Mouse (Mus musculus) hindbrain, embryonic 12.5 days (tissue): ENCODE measurements around the gene Arhgap10. TPM values are rescaled to one million over a fixed set of nuclear protein-coding genes. Genes with fewer than 3 reads are reported as not detected.
A peak's percentile ranks its signal among the peaks of the same experiment; 100 is the strongest.

Experiments used
- ATAC-seq: fragments of 200-750 bp; cut with Nextera tagmentation; 2 replicates; pipeline ENCODE4 v1.8.0; 2017; ENCODE audit warnings: moderate TSS enrichment; ENCODE audit not compliant: low FRiP score
- H3K27ac ChIP-seq: fragments of 300-500 bp; sonication (generic); 2 replicates; pipeline ENCODE4 v1.5.1; 2016; ENCODE audit warnings: mild to moderate bottlenecking
- H3K27me3 ChIP-seq: fragments of 300-500 bp; sonication (generic); 2 replicates; pipeline ENCODE4 v1.6.1; 2016; ENCODE audit warnings: mild to moderate bottlenecking
- H3K36me3 ChIP-seq: fragments of 300-500 bp; sonication (generic); 2 replicates; pipeline ENCODE4 v1.6.1; 2016; ENCODE audit warnings: mild to moderate bottlenecking
- H3K4me1 ChIP-seq: fragments of 300-500 bp; sonication (generic); 2 replicates; pipeline ENCODE4 v1.6.1; 2016
- H3K4me2 ChIP-seq: fragments of 300-500 bp; sonication (generic); replicated peaks from 2 replicates; pipeline ENCODE4 v1.6.1; 2016; ENCODE audit warnings: mild to moderate bottlenecking
- H3K4me3 ChIP-seq: fragments of 300-500 bp; sonication (generic); 2 replicates; pipeline ENCODE4 v1.5.1; 2016; ENCODE audit warnings: mild to moderate bottlenecking
- H3K9ac ChIP-seq: fragments of 300-500 bp; sonication (generic); 2 replicates; pipeline ENCODE4 v1.6.1; 2016; ENCODE audit warnings: mild to moderate bottlenecking, moderate library complexity
- H3K9me3 ChIP-seq: fragments of 300-500 bp; sonication (generic); replicated peaks from 2 replicates; pipeline ENCODE4 v1.6.1; 2016; ENCODE audit warnings: mild to moderate bottlenecking
- WGBS: fragments of 180-500 bp; shearing (Covaris S2); methylation state at CpG from one replicate; pipeline ENCODE4 v1.1.7; 2016; 5-methylcytosine and 5-hydroxymethylcytosine counted together
- polyA plus RNA-seq: library from polyadenylated mRNA; unstranded; fragments of >200 nt; fragmentation: Nextera tagmentation; extraction: Ambion mirVana; gene quantifications from 2 replicates; pipeline ENCODE4 v1.2.1, GENCODE M21; 2016

The Arhgap10 gene
- 14.5 and 16.5 TPM in 2 replicates for polyA plus RNA-seq

DNA sequence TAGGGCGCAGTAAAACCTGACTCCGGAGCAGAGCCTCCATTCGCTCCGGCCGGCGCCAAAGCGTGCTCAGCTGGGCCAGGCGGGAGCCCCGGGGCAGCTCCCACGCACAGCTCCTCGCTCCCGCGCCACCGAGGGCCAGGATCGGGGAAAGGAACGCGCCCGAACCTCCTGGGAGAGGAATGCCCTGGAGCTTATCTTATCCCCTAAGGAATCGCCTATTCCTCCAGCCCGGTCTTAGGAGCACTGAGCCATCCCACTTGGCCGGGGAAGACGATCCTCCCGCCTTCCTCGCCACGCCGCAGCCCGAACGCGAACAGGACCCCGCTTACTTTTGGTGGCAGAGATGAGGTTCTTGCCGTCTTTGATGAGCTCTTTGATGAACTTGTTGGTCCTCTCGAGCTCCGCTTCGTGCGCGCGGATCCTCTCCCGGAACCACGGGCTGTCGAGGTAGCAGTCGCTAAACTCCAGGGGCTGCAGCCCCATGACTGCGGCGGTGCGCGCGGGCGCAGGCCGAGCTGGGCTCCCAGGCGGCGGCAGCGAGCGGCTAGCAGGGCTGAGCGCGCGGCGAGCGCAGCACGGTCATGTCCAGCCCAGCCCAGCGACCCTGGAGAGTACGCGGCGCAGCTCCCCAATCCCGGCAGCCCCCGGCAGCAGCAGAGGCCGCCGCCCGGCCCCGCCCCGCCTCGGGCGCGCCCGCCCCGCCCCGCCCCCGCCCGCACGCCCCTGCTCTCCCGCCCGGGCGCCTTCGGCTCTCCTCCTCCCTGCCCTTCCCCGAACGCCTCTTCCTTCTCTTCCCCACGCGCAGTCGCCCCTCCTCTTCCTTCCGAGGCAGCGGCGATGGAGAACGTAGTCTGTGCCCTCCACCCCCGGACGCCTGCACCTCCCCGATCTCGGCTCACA is at the start of gene Arhgap10:
Gene Arhgap10, minus strand, starts transcription at position 653 of the 900 bp plus-strand sequence.
- Histone ChIP-seq H3K9ac (peak within 1 kb of the TSS; percentile 72), H3K4me2 (peak within 1 kb of the TSS; percentile 88), H3K4me1 (peaks cover 13% of the 10 kb centered on the region), H3K27ac (peak within 1 kb of the TSS; percentile 30), H3K27me3 (peaks cover 11% of the 10 kb centered on the region), H3K9me3 (no peaks in the 10 kb centered on the region), H3K36me3 (no peaks in the 10 kb centered on the region), H3K4me3 (peak within 1 kb of the TSS; percentile 71)
- WGBS, result under 1% methylated on average over 65 of the region's 95 CpGs
- ATAC-seq, result peak; percentile 93

DNA sequence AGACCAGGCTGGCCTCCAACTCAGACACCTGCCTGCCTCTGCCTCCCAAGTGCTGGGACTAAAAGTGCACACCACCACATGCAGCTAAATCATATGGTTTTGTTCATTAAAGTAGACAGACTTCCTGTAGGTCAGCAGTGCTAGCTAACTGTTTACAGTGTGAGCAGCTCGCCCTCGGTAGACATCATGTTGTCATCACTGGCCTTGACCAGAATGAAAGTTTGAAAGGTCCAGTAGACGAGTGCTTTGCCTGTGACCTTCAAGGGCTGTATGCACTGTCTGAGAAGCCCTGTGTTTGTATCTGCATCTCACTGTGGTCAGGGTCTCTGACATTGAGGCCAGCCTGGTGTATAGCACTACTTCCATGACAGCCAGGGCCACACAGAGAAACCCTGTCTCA is 43.7 kb upstream of the Arhgap10 start:
- no peaks in the 10 kb centered on the region for H3K9me3 ChIP-seq
- H3K4me2 ChIP-seq, result no peak overlapping the region
- no peaks in the 10 kb centered on the region for H3K27me3 ChIP-seq
- no peak overlapping the region for H3K9ac ChIP-seq
- no peak overlapping the region for H3K27ac ChIP-seq
- H3K4me3 ChIP-seq, result no peak overlapping the region
- ATAC-seq, result no peak
- H3K4me1 ChIP-seq, result no peaks in the 10 kb centered on the region
- H3K36me3 ChIP-seq, result peaks cover 69% of the 10 kb centered on the region
- WGBS, result 83% methylated on average over 3 of the region's 3 CpGs

DNA sequence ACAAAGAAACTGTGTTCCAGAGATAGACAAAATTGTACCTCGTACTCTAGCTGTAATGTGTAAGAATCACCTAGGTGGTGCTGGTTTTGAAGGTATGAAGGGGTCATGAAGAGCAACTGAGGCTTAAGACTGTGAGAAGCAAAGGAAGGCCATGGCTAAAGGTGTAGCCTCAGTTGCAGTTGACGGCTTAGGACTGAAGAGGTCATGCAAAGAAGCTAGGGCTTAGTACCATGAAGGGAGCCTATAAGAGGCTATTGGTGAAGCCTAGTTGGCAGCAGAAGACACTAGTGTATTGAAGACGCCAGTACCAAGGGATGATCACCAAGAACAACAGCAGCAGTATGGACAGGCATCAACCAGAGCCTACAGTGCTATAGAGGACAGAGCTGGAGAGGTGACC is 34.7 kb upstream of the Arhgap10 start:
- Histone ChIP-seq H3K4me2 (no peak overlapping the region), H3K27me3 (peaks cover 4% of the 10 kb centered on the region; the same call in 1 of the 2 replicates), H3K4me3 (no peak overlapping the region), H3K9me3 (no peaks in the 10 kb centered on the region), H3K4me1 (peaks cover 12% of the 10 kb centered on the region), H3K27ac (no peak overlapping the region), H3K36me3 (peaks cover 53% of the 10 kb centered on the region), H3K9ac (no peak overlapping the region)
- 96% methylated on average over 3 of the region's 3 CpGs for WGBS
- no peak for ATAC-seq

DNA sequence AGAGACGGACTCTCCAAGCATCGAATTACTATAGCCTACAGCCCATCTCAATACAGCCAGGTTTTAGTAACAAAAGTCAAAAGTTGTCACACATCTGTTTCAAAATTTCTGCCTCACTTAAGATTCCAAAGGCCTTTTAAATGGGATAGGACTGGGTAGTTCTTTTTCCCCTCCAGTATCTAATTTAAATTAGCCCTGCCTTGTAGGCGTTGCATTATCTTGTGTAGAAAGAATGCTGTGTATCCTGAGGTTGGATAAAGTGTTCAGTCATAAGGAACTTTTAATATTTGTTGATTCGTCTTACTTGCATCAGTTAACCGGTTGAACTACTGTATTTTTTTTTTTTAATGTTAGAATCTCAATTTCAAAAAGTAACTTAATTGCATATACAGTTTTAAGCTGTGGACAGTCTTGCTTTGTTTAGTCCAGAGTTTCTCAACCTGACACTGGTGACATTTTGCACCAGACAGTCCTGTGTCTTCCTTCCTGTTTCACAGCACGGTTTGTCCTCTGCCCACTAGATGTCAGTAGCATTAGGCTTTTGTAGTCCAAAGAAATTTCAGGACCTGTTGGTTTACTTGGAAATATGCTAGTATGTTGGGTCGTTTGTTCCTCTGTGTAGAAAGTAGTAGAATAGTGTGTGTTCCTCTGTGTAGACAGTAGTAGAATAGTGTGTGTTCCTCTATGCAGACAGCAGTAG is 32.3 kb upstream of the Arhgap10 start:
- peaks cover 12% of the 10 kb centered on the region for H3K4me1 ChIP-seq
- H3K36me3 ChIP-seq, result peaks cover 31% of the 10 kb centered on the region
- peak overlapping the region; percentile 68 for H3K4me2 ChIP-seq
- WGBS, result 25% methylated on average over 7 of the region's 7 CpGs
- H3K9ac ChIP-seq, result peak overlapping the region; percentile 90
- H3K27ac ChIP-seq, result 0 out of 2 replicates have a peak overlapping the region, but pooled peaks have one; percentile 92
- H3K27me3 ChIP-seq, result peaks cover 4% of the 10 kb centered on the region; the same call in 1 of the 2 replicates
- ATAC-seq, result 0 out of 2 replicates have a peak, but pooled peaks have one; percentile 12
- no peaks in the 10 kb centered on the region for H3K9me3 ChIP-seq
- peak overlapping the region; percentile 84 for H3K4me3 ChIP-seq

- H3K4me2 ChIP-seq, result peak within 1 kb of the TSS; percentile 68
- peaks cover 12% of the 10 kb centered on the region for H3K4me1 ChIP-seq
- peak; percentile 97 for ATAC-seq
- H3K9ac ChIP-seq, result peak within 1 kb of the TSS; percentile 90
- 4% methylated on average over 42 of the region's 42 CpGs for WGBS
- H3K27ac ChIP-seq, result peak within 1 kb of the TSS; percentile 92
- peak within 1 kb of the TSS; percentile 84 for H3K4me3 ChIP-seq
- H3K36me3 ChIP-seq, result peaks cover 27% of the 10 kb centered on the region
- H3K27me3 ChIP-seq, result peaks cover 4% of the 10 kb centered on the region; the same call in 1 of the 2 replicates
- no peaks in the 10 kb centered on the region for H3K9me3 ChIP-seq
These were observed 31.5 kb upstream of the Arhgap10 start, which contains the start of gene Prmt9 for GRCm38 (mm10) chr8:77549121-77549706. Prmt9 (plus strand) TSS chr8:77549397.

DNA sequence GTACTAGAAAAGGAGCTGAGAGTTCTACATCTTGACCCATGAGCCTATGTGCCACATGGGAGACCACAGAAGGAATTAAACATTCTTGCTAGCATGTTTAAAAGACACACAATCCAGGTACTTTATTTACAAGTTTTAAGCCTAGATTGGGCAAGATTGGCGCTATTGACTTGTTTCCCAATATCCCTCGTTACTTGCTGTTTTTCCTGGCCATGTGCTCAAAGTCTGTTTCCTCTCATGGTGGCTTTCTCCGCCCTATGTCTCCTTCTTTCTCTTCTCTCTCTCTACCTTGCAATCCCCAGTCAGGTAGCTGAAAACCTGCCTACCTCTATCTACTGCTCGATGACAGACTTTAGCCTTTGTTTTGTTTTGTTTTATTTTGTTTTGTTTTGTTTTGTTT is 27.9 kb upstream of the Arhgap10 start:
- H3K36me3 ChIP-seq, result no peaks in the 10 kb centered on the region
- H3K4me1 ChIP-seq, result peaks cover 6% of the 10 kb centered on the region; the same call in 1 of the 2 replicates
- H3K27ac ChIP-seq, result no peak overlapping the region
- H3K27me3 ChIP-seq, result peaks cover 4% of the 10 kb centered on the region; the same call in 1 of the 2 replicates
- no peak for ATAC-seq
- no peaks in the 10 kb centered on the region for H3K9me3 ChIP-seq
- WGBS, result 89% methylated on average over 4 of the region's 4 CpGs
- no peak overlapping the region for H3K4me2 ChIP-seq
- no peak overlapping the region for H3K4me3 ChIP-seq
- H3K9ac ChIP-seq, result no peak overlapping the region

DNA sequence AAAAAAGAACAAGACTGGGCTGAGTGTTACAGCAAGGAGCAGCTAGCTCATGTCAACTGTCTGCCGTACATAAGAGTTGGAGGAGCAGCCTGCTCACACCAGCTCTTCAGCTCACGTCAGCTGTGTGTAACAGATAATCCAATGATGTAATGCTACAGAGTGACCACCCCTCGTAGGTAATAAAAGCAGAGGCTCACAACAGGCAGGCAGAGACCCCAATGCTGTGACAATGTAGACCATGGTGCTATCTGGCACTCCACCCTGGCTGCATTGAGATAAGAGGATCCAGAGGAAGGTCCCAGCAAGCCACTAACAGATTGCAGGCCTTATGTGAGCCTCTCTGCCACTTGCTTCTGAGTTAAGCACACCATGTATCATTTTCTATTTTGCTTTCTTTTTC is 26.7 kb upstream of the Arhgap10 start:
- no peaks in the 10 kb centered on the region for H3K4me1 ChIP-seq
- no peaks in the 10 kb centered on the region for H3K9me3 ChIP-seq
- WGBS, result 64% methylated on average over 3 of the region's 3 CpGs
- H3K9ac ChIP-seq, result no peak overlapping the region
- no peak overlapping the region for H3K4me3 ChIP-seq
- no peak for ATAC-seq
- no peak overlapping the region for H3K27ac ChIP-seq
- peaks cover 4% of the 10 kb centered on the region; the same call in 1 of the 2 replicates for H3K27me3 ChIP-seq
- no peaks in the 10 kb centered on the region for H3K36me3 ChIP-seq
- no peak overlapping the region for H3K4me2 ChIP-seq

DNA sequence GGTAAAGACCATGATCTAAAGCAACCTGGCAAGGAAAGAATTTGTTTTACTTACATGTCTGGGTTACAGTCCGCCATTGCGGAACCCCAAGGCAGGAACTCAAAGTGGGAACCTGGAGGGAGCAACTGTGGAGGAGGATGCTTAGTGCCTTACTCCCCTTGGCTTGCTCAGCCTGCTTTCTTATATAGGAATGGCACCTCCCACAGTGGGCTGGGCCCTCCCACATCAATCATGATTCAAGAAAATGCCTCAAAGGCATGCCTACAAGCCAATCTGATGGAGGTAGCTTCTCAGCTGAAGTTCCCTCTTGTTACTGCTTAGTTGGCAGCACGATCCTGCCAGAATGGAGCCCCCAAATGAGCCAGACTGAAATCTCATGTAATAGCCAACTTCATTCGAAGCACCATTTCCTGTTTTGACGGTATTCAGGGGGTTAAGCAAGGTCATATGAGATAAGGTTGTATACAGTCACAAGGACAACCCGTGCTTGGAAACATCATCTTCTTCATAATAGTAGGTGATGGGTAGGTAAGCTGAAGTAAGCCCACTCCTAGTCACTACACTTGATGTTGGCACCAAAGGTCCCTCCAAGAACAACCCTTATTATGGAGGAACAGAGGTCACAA is 25.5 kb upstream of the Arhgap10 start:
- Histone ChIP-seq H3K4me2 (no peak overlapping the region), H3K9ac (no peak overlapping the region), H3K9me3 (no peaks in the 10 kb centered on the region), H3K4me3 (no peak overlapping the region), H3K36me3 (no peaks in the 10 kb centered on the region), H3K4me1 (no peaks in the 10 kb centered on the region), H3K27ac (no peak overlapping the region), H3K27me3 (peaks cover 4% of the 10 kb centered on the region; the same call in 1 of the 2 replicates)
- WGBS, result 87% methylated on average over 6 of the region's 6 CpGs
- ATAC-seq, result no peak

- Histone ChIP-seq H3K9me3 (no peaks in the 10 kb centered on the region), H3K27ac (no peak overlapping the region), H3K36me3 (no peaks in the 10 kb centered on the region), H3K9ac (no peak overlapping the region), H3K4me1 (no peaks in the 10 kb centered on the region), H3K4me2 (no peak overlapping the region), H3K27me3 (no peaks in the 10 kb centered on the region), H3K4me3 (no peak overlapping the region)
- WGBS, result 87% methylated on average over 1 of the region's 1 CpGs
- ATAC-seq, result no peak
These were observed 20.5 kb upstream of the Arhgap10 start for GRCm38 (mm10) chr8:77538256-77538655.

DNA sequence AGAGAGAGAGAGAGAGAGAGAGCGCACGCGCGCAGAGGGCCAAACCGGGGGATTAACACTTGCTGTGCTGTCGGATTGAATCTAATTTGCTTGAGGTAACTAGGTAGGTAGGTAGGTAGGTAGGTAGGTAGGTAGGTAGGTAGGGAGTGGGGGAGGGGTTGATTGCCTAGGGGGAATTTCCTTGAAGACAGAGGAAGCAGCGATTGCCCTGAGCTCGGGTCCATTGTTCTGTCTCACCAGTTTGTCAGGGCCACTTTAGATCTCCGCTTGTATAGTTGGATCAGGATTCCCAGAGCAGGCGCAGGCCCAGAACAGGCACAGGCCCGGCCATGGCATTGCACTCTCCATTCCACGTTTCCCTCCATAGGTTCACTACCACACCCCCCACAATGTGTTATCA is 19.1 kb upstream of the Arhgap10 start:
- ATAC-seq, result no peak
- Histone ChIP-seq H3K4me1 (no peaks in the 10 kb centered on the region), H3K4me3 (no peak overlapping the region), H3K9me3 (no peaks in the 10 kb centered on the region), H3K4me2 (no peak overlapping the region), H3K36me3 (no peaks in the 10 kb centered on the region), H3K9ac (no peak overlapping the region), H3K27ac (no peak overlapping the region), H3K27me3 (no peaks in the 10 kb centered on the region)
- WGBS, result 86% methylated on average over 12 of the region's 12 CpGs

DNA sequence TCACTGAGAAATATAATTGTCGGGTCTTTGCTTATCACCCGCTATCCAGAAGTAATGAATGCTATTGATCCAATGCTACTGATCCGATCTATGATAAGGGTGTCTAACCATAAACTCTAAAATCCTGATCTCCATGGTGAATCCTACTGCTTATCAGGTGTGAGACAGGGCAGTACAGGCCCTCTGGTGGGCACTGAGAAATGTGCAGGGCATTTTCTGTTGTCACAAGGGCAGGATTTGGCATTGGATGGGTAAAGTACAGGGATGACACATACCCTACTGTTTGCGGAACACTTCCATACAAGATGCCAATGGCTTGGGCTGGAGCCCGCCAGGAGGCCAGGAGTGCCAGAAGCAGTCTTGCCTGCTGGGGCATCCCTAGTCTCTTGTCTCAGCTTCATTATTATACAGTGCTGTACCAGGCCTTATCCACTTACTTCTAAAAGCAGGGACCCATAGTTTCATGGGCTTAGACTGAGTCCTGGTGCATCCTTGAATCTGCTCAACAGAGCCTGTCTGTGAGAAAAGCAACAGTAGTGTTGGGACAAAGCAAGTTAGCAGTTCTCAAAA is 17.4 kb upstream of the Arhgap10 start:
- Histone ChIP-seq H3K9ac (no peak overlapping the region), H3K36me3 (no peaks in the 10 kb centered on the region), H3K27ac (no peak overlapping the region), H3K4me2 (no peak overlapping the region), H3K27me3 (no peaks in the 10 kb centered on the region), H3K4me3 (no peak overlapping the region), H3K9me3 (no peaks in the 10 kb centered on the region), H3K4me1 (no peaks in the 10 kb centered on the region)
- 90% methylated on average over 5 of the region's 5 CpGs for WGBS
- peak; percentile 61; the same call in 1 of the 2 replicates for ATAC-seq
